Mouse (Mus musculus) ES-E14 (cell line): Measurements from ENCODE around the gene Iqsec1.

ENCODE experiments used
- CHD2 ChIP-seq: IDR thresholded peaks from 2 replicates; pipeline ENCODE4 v1.6.1; 2014; ENCODE audit warnings: mild to moderate bottlenecking, low read depth, low read length, inconsistent platforms
- MAFK ChIP-seq: IDR thresholded peaks from 2 replicates; pipeline ENCODE4 v1.6.1; 2014; ENCODE audit warnings: mild to moderate bottlenecking, low read depth, low read length, inconsistent platforms; ENCODE audit not compliant: insufficient read depth
- ZNF384 ChIP-seq: IDR thresholded peaks from 2 replicates; pipeline ENCODE4 v1.6.1; 2012; ENCODE audit warnings: low read depth, low read length, inconsistent platforms

GRCm38 (mm10) chr6:90818956-90819355, 169.5 kb downstream of the Iqsec1 start:
- no peak for TF ChIP-seq MAFK
- TF ChIP-seq ZNF384: no peak
- TF ChIP-seq CHD2: no peak
